Mouse (Mus musculus): ENCODE data around the gene Krt87. TPM values are rescaled to one million over a fixed set of nuclear protein-coding genes. Genes with fewer than 3 reads are reported as not detected.

The Krt87 gene
- total RNA-seq (2021), result under 1 TPM; 0.18 to 0.81 TPM
- long read RNA-seq, experiment 1, partial matches to known transcripts, result 0 of 1 reads
- long read RNA-seq, experiment 1, other reads (novel, unspliced or antisense), result 0 of 1 reads
- long read RNA-seq, experiment 2, result 0 reads

- no peak for DNase-seq (ENCODE audit: low spot score in 2 of 2)
Measured at GRCm38 (mm10) chr15:101438555-101438954, at the start of gene Krt87. TSS of gene Krt87 (minus strand) at chr15:101438804.

- no peak for DNase-seq (ENCODE audit: low spot score in 2 of 2)
Measured at GRCm38 (mm10) chr15:101485911-101486635, 47.5 kb upstream of the Krt87 start.

- no peak for DNase-seq (ENCODE audit: low spot score in 2 of 2)
Measured at GRCm38 (mm10) chr15:101484939-101485338, 46.3 kb upstream of the Krt87 start.

GRCm38 (mm10) chr15:101483646-101484045, 45.0 kb upstream of the Krt87 start:
- DNase-seq (ENCODE audit: low spot score in 2 of 2), result no peak

DNA sequence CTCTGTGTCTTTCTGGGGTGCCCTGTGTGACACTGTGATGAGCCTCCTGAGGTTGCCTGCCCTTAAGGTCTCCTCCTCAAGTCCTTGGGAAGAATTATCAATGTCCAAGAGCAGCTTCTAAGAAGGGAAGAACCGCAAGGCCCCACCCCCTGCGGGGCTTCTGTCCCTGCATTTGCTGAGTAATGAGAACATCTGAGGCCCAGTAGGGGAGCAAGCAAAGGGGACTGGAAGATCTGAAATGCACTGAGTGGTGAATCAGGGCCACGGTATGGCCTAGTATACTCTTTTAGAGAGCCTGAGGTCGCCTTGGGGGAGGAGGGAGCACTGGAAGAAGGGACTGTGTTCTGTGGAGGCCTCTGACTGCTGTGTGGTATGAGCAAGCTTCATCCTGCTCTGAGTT, 43.5 kb upstream of the Krt87 start:
- no peak for DNase-seq (ENCODE audit: low spot score in 2 of 2)

- DNase-seq (ENCODE audit: low spot score in 2 of 2), result no peak
Measured at GRCm38 (mm10) chr15:101479666-101480060, 41.1 kb upstream of the Krt87 start.

GRCm38 (mm10) chr15:101479007-101479665, 40.5 kb upstream of the Krt87 start:
- peak; percentile 34 to 46 for DNase-seq (ENCODE audit: low spot score in 2 of 2)

DNA sequence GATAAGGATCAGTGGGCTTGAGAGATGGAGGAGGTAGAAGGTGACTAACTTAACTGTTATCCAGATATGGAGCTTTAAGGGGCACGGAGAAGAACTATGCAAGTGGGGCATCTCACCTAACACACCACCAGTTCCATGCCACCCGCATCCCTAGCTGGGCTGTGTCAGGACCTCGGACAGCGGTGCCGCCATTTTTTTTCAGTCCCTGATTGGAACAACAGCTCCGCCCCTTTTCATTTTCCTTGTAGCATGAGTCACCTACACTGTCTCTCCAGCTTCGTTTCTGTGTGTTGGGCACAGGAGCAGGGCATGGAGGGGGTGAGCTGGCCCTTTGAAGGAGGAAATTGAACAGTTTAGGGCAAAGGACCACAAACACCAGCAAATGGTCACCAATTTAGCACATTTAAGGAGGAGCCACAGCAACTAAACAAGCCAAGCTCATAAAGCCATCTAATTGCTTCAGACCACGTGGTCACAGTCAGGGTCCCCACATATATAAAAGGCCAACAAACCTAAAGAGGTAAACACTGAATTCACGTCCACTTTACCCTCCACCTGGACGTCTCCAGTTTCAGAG, 34.4 kb upstream of the Krt87 start, which contains the start of gene Krt86:
TSS of gene Krt86 (plus strand) at position 527 of the 577 bp plus-strand sequence.
- no peak for DNase-seq (ENCODE audit: low spot score in 2 of 2)

- DNase-seq (ENCODE audit: low spot score in 2 of 2), result no peak
Measured at GRCm38 (mm10) chr15:101469093-101469492, 30.5 kb upstream of the Krt87 start.

DNA sequence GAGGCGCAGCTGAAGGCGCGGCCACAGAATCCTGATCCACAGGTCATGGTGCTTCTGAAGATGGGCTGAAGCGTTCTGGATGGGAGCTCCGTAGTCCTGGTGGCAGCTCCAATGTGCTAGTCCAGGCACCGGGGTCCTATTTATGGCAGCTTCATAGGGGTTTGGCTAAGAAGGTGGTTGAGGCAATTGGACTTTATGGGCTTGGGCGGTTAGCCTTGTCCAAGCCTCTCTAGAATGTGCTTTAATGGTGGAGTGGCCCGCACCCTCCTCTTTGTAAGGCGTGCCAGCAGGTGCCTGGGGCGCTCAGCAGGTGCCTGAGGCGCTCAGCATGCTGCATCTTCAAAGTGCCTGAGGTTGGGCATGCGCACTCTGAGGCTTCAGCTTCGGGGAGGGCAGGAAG, 25.0 kb upstream of the Krt87 start, which contains the start of gene Krt81:
TSS of gene Krt81 (minus strand) at position 101 of the 400 bp plus-strand sequence.
- no peak for DNase-seq (ENCODE audit: low spot score in 2 of 2)

- DNase-seq (ENCODE audit: low spot score in 2 of 2), result no peak
Measured at GRCm38 (mm10) chr15:101459283-101459682, 20.7 kb upstream of the Krt87 start.

DNA sequence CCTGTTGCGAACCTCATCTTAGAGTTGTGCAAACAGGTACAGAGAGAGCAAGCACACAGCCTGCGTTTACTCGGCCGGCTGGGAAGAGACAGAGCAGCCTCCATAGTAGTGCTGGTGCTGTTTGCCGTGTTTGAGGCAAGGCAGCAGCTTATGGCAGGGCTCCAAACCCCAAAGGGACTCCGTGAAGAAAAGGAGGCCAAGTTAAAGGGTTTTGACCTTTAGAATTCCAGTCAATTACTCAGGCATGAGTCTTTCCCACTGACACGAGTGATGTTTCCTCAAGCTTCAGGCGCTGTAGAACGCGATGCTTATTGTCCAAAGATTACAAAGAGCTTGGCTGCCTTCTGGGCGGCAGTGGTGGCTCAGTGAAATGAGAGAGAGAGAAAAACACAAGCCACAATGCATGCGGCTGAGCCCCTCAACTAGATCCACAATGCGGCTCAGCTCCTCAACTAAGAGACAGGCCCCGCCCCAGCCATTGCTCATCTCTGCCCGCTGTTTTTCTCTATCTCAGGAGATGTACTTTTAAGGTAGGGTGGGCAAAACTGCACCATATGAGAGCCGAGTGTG, 19.8 kb upstream of the Krt87 start:
- no peak for DNase-seq (ENCODE audit: low spot score in 2 of 2)

GRCm38 (mm10) chr15:101455891-101456290, 17.3 kb upstream of the Krt87 start:
- DNase-seq (ENCODE audit: low spot score in 2 of 2), result no peak

DNA sequence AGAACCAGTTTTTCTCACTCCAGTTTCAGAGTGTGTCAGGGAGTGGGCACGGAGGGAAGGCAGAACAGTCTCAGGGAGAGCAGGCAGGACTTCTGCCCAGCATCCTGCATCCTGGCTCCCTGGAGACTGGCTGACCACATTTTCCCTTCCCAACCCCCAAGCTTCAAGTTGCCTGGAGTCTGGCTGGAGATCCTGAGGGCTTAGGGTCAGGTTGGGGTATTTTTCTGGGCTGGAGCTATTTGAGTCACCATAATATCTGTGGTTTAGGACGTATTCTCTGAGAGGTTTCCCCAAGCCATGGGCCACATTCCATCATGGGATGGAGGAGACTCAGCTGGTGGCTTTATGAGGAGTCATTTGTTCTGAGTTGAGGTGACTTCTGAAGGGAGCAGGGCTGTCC, 16.7 kb upstream of the Krt87 start:
- no peak for DNase-seq (ENCODE audit: low spot score in 2 of 2)

- DNase-seq (ENCODE audit: low spot score in 2 of 2), result no peak
Measured at GRCm38 (mm10) chr15:101454774-101455173, 16.2 kb upstream of the Krt87 start.

GRCm38 (mm10) chr15:101453093-101453736, 14.6 kb upstream of the Krt87 start:
- DNase-seq (ENCODE audit: low spot score in 2 of 2), result peak; percentile 58 to 59

DNA sequence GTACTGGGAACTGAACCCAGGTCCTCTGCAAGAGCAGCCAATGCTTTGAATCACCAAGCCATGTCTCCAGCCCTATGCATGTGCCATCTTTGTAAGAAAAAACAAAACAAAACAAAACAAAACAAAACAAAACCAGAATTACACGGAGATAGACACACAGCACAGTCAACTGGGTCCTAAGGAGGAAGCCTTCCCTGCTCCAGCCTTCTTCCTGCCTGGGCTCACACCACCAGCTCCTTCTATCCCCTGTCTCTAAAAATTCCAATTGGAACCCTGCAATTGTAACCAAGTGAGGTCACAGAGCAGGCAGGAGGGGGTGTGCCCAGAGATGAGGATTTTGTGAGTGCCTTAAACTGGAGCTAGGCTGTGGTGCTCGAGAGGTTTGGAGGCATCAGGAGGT, 8.8 kb upstream of the Krt87 start, which contains the start of gene Krt88:
TSS of gene Krt88 (plus strand) at position 301 of the 400 bp plus-strand sequence.
- no peak for DNase-seq (ENCODE audit: low spot score in 2 of 2)

- no peak for DNase-seq (ENCODE audit: low spot score in 2 of 2)
Measured at GRCm38 (mm10) chr15:101446572-101446971, 8.0 kb upstream of the Krt87 start.

DNA sequence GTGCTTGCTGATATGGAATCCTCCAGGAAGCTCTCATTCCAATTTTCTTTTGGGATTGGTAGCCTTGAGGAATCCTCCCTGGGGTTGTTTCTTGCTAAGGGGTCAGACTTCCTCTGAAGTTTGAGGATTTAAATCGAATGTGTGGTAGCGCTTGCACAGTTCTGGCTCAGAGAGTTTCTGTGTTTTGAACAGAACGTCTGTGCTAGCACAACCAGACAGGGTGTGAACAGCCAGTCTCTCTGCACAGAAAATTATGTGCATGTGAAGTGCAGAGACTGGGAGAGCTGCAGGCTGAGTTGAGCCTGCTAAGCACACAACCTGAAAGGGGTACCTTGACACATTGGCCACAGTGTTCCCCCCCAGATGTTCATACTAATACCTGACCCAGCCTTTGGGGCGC, 2.2 kb upstream of the Krt87 start:
- DNase-seq (ENCODE audit: low spot score in 2 of 2), result peak; percentile 25 to 58

DNA sequence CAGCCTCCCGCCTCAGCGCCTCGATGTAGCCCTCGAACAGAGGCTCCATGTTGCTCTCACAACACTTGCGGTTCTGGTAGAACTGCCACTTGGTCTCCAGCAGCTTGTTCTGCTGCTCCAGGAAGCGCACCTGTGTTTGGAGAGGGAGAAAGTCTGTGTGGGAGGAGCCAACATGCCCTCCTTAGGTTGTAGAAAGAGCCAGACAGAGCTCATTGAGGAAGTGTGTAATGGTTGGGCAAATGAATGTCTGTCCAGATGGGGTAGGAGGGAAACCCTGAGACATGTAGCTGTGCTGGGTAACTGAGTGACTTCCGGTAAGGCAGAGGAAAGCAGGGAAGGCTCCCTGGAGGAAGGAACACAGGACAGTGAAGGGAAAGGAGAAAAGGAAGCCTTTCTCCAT, 2.0 kb downstream of the Krt87 start:
- no peak for DNase-seq (ENCODE audit: low spot score in 2 of 2)

GRCm38 (mm10) chr15:101424914-101425313, 13.7 kb downstream of the Krt87 start:
- no peak for DNase-seq (ENCODE audit: low spot score in 2 of 2)
